Mouse (Mus musculus): ENCODE data around the gene Ifi206. TPM values are rescaled to one million over a fixed set of nuclear protein-coding genes. Genes with fewer than 3 reads are reported as not detected.

Ifi206 gene
- polyA plus RNA-seq, 1 experiment from 2014 or later: 0.12 TPM

- Histone ChIP-seq H3K9ac (no peak overlapping the region), H3K27me3 (no peaks in the 10 kb centered on the region), H3K4me3 (replicated peaks) (no peak overlapping the region), H3K27ac (no peak overlapping the region), H3K36me3 (no peaks in the 10 kb centered on the region), H3K4me2 (no peak overlapping the region), H3K4me1 (replicated peaks) (no peaks in the 10 kb centered on the region), H3K9me3 (replicated peaks) (no peaks in the 10 kb centered on the region)
- 0 out of 2 replicates have a peak, but pooled peaks have one; percentile 5 for ATAC-seq (ENCODE audit: low read depth)
- 77% methylated on average over 3 of the region's 3 CpGs for WGBS (ENCODE audit: insufficient replicate concordance)
- DNase-seq: no peak
Measured at GRCm38 (mm10) chr1:173418516-173418915, 72.3 kb downstream of the Ifi206 start.

Small RNA genes lying within 50 kb of the gene (microRNA-seq; reads per million reads assigned to microRNA genes)
- not detected for gene Gm44481

Other genes with a start within 250 kb of the Ifi206 start
- not detected in 2 replicates for gene Olfr418, start 225.0 kb downstream of the Ifi206 start, polyA plus RNA-seq (2015; fragmentation: Nextera tagmentation; extraction: Ambion mirVana)
- not detected in 2 replicates for gene Mptx2, start 213.3 kb downstream of the Ifi206 start, polyA plus RNA-seq (2015; fragmentation: Nextera tagmentation; extraction: Ambion mirVana)
- 61.5 and 68.9 TPM in 2 replicates for gene Ackr1, start 157.3 kb downstream of the Ifi206 start, polyA plus RNA-seq (2015; fragmentation: Nextera tagmentation; extraction: Ambion mirVana)
- gene Aim2, start 140.2 kb downstream of the Ifi206 start, polyA plus RNA-seq (2015; fragmentation: Nextera tagmentation; extraction: Ambion mirVana): 4.3 and 5.1 TPM in 2 replicates
- gene Cadm3, start 123.3 kb downstream of the Ifi206 start, polyA plus RNA-seq (2015; fragmentation: Nextera tagmentation; extraction: Ambion mirVana): 1.1 and 1.5 TPM in 2 replicates
- gene Ifi214, start 44.9 kb upstream of the Ifi206 start, polyA plus RNA-seq (2015; fragmentation: Nextera tagmentation; extraction: Ambion mirVana): not detected in 2 replicates
- gene Ifi213, start 108.2 kb upstream of the Ifi206 start, polyA plus RNA-seq (2015; fragmentation: Nextera tagmentation; extraction: Ambion mirVana): not detected in 2 replicates
- 0.17 and 0.32 TPM in 2 replicates for gene Ifi209, start 139.9 kb upstream of the Ifi206 start, polyA plus RNA-seq (2015; fragmentation: Nextera tagmentation; extraction: Ambion mirVana)
- not detected in 2 replicates for gene Ifi208, start 182.6 kb upstream of the Ifi206 start, polyA plus RNA-seq (2015; fragmentation: Nextera tagmentation; extraction: Ambion mirVana)